Mouse (Mus musculus): ENCODE results near the gene Snx11.

DNA sequence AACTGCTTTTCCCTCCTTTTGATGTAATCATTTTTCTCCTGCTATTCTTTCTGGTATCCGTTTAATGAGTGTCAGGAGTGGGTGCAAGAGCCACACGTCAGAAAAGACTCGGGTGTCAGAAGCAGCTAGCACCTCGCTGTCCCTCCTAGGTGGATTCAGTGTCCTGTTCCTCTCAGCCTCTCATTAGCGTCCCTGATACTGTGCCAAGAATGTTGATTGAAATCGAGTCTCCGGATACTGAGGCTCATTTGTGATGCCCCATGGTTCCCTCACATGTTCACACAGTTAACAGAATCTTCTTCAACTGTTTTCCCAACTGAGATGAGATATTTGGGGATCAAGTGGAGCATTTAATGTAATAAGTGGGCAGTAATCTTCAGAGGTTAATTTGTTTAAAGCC, 58.8 kb downstream of the Snx11 start:
- TF ChIP-seq MAFK (IDR thresholded peaks at IDR 0.05; ENCODE audit: insufficient read depth, low read depth, low read length) = no peak
- TF ChIP-seq ZC3H11A (IDR thresholded peaks at IDR 0.05; ENCODE audit: borderline replicate concordance, low read depth, low read length) = no peak
- TF ChIP-seq HCFC1 (IDR thresholded peaks at IDR 0.05; ENCODE audit: borderline replicate concordance, insufficient read depth, low read length) = no peak
- no peak for TF ChIP-seq CHD2 (IDR thresholded peaks at IDR 0.05; ENCODE audit: low read depth, low read length)

Data from ES-E14 (cell line).